Mouse (Mus musculus) stomach, embryonic 15.5 days (tissue): ENCODE results near the gene Fbxo47. TPM values are rescaled to one million over a fixed set of nuclear protein-coding genes. Genes with fewer than 3 reads are reported as not detected.
"Not testable (repeated sequence)": the region's sequence is repeated elsewhere in the genome, so short reads cannot be mapped to it uniquely, and the experiment has no call there.

Experiments used
- ATAC-seq: fragments of 200-750 bp; cut with Nextera tagmentation; 2 replicates; pipeline ENCODE4 v1.8.0; 2017; ENCODE audit warnings: low read depth, moderate number of reproducible peaks, moderate TSS enrichment; ENCODE audit not compliant: insufficient read depth, low FRiP score
- H3K27ac ChIP-seq: fragments of 300-500 bp; sonication (generic); 2 replicates; pipeline ENCODE4 v1.5.1; 2015; ENCODE audit warnings: mild to moderate bottlenecking, inconsistent platforms
- H3K27me3 ChIP-seq: fragments of 300-500 bp; sonication (generic); replicated peaks from 2 replicates; pipeline ENCODE4 v1.6.1; 2015; ENCODE audit warnings: inconsistent platforms
- H3K36me3 ChIP-seq: fragments of 300-500 bp; sonication (generic); 2 replicates; pipeline ENCODE4 v1.6.1; 2015; ENCODE audit warnings: inconsistent platforms
- H3K4me1 ChIP-seq: fragments of 300-500 bp; sonication (generic); 2 replicates; pipeline ENCODE4 v1.6.1; 2015; ENCODE audit warnings: inconsistent platforms
- H3K4me2 ChIP-seq: fragments of 300-500 bp; sonication (generic); 2 replicates; pipeline ENCODE4 v1.6.1; 2015; ENCODE audit warnings: mild to moderate bottlenecking, inconsistent platforms
- H3K4me3 ChIP-seq: fragments of 300-500 bp; sonication (generic); replicated peaks from 2 replicates; pipeline ENCODE4 v1.5.1; 2015; ENCODE audit warnings: inconsistent platforms
- H3K9ac ChIP-seq: fragments of 300-500 bp; sonication (generic); 2 replicates; pipeline ENCODE4 v1.6.1; 2015; ENCODE audit warnings: inconsistent platforms
- H3K9me3 ChIP-seq: fragments of 300-500 bp; sonication (generic); 2 replicates; pipeline ENCODE4 v1.6.1; 2016; ENCODE audit warnings: inconsistent platforms
- WGBS: fragments of 180-500 bp; shearing (Covaris S2); methylation state at CpG from one replicate; pipeline ENCODE4 v1.1.7; 2015; 5-methylcytosine and 5-hydroxymethylcytosine counted together
- polyA plus RNA-seq: library from polyadenylated mRNA; unstranded; fragments of >200 nt; fragmentation: Nextera tagmentation; extraction: Ambion mirVana; gene quantifications from 2 replicates; pipeline ENCODE4 v1.2.1, GENCODE M21; 2015

Fbxo47 gene
- polyA plus RNA-seq, 1 experiment from 2014 or later = 0.65 TPM

GRCm38 (mm10) chr11:97840135-97840490 lies 43.8 kb downstream of the Fbxo47 start:
- WGBS = 64% methylated on average over 2 of the region's 2 CpGs
- no peak overlapping the region for H3K4me3 ChIP-seq
- H3K9me3 ChIP-seq = no peaks in the 10 kb centered on the region
- no peak overlapping the region for H3K9ac ChIP-seq
- H3K27me3 ChIP-seq = no peaks in the 10 kb centered on the region
- peaks cover 6% of the 10 kb centered on the region; the same call in 1 of the 2 replicates for H3K4me1 ChIP-seq
- H3K27ac ChIP-seq = peak overlapping the region; percentile 80; the same call in 1 of the 2 replicates
- peaks cover 20% of the 10 kb centered on the region for H3K36me3 ChIP-seq
- no peak for ATAC-seq
- H3K4me2 ChIP-seq = peak overlapping the region; percentile 70

GRCm38 (mm10) chr11:97839441-97840134 lies 44.4 kb downstream of the Fbxo47 start:
- WGBS = 55% methylated on average over 11 of the region's 11 CpGs
- no peaks in the 10 kb centered on the region for H3K9me3 ChIP-seq
- no peak overlapping the region for H3K9ac ChIP-seq
- H3K4me1 ChIP-seq = peaks cover 6% of the 10 kb centered on the region; the same call in 1 of the 2 replicates
- peaks cover 25% of the 10 kb centered on the region for H3K36me3 ChIP-seq
- no peak overlapping the region for H3K27ac ChIP-seq
- ATAC-seq = no peak
- H3K4me2 ChIP-seq = no peak overlapping the region
- H3K27me3 ChIP-seq = no peaks in the 10 kb centered on the region
- H3K4me3 ChIP-seq = no peak overlapping the region

- Histone ChIP-seq H3K4me1 (peaks cover 6% of the 10 kb centered on the region; the same call in 1 of the 2 replicates), H3K27ac (no peak overlapping the region), H3K27me3 (no peaks in the 10 kb centered on the region), H3K9ac (no peak overlapping the region), H3K4me3 (no peak overlapping the region), H3K9me3 (no peaks in the 10 kb centered on the region), H3K4me2 (no peak overlapping the region), H3K36me3 (peaks cover 32% of the 10 kb centered on the region)
- WGBS = 39% methylated on average over 10 of the region's 10 CpGs
- ATAC-seq = peak; percentile 16; the same call in 1 of the 2 replicates
Measured at GRCm38 (mm10) chr11:97838779-97839440, 45.0 kb downstream of the Fbxo47 start.

- Histone ChIP-seq H3K27ac (no peak overlapping the region), H3K4me2 (no peak overlapping the region), H3K4me1 (peaks cover 6% of the 10 kb centered on the region; the same call in 1 of the 2 replicates), H3K36me3 (peaks cover 42% of the 10 kb centered on the region), H3K27me3 (no peaks in the 10 kb centered on the region), H3K4me3 (no peak overlapping the region), H3K9ac (no peak overlapping the region), H3K9me3 (no peaks in the 10 kb centered on the region)
- ATAC-seq = no peak
- WGBS = 67% methylated on average over 7 of the region's 7 CpGs
Measured at GRCm38 (mm10) chr11:97837641-97838149, 46.3 kb downstream of the Fbxo47 start.

- H3K27me3 ChIP-seq, H3K9ac ChIP-seq, H3K9me3 ChIP-seq, H3K4me2 ChIP-seq, H3K27ac ChIP-seq, ATAC-seq, H3K4me1 ChIP-seq, H3K4me3 ChIP-seq: not testable (repeated sequence)
- WGBS = 81% methylated on average over 9 of the region's 9 CpGs
- H3K36me3 ChIP-seq = peaks cover 47% of the 10 kb centered on the region
Measured at GRCm38 (mm10) chr11:97837051-97837450, 46.9 kb downstream of the Fbxo47 start.

- no peak overlapping the region for H3K4me2 ChIP-seq
- H3K4me3 ChIP-seq = no peak overlapping the region
- H3K27me3 ChIP-seq = no peaks in the 10 kb centered on the region
- no peak overlapping the region for H3K27ac ChIP-seq
- peaks cover 49% of the 10 kb centered on the region for H3K36me3 ChIP-seq
- no peak overlapping the region for H3K9ac ChIP-seq
- H3K4me1 ChIP-seq = peaks cover 6% of the 10 kb centered on the region; the same call in 1 of the 2 replicates
- 50% methylated on average over 8 of the region's 8 CpGs for WGBS
- H3K9me3 ChIP-seq = no peaks in the 10 kb centered on the region
- ATAC-seq = no peak
Measured at GRCm38 (mm10) chr11:97836541-97836940, 47.4 kb downstream of the Fbxo47 start.

- 79% methylated on average over 15 of the region's 15 CpGs for WGBS
- ATAC-seq = no peak
- no peaks in the 10 kb centered on the region for H3K9me3 ChIP-seq
- H3K36me3 ChIP-seq = peaks cover 49% of the 10 kb centered on the region
- no peaks in the 10 kb centered on the region for H3K27me3 ChIP-seq
- H3K4me3 ChIP-seq = no peak overlapping the region
- H3K4me2 ChIP-seq = no peak overlapping the region
- no peak overlapping the region for H3K27ac ChIP-seq
- H3K4me1 ChIP-seq = no peaks in the 10 kb centered on the region
- H3K9ac ChIP-seq = no peak overlapping the region
Measured at GRCm38 (mm10) chr11:97833352-97833751, 50.6 kb downstream of the Fbxo47 start.

- H3K4me3 ChIP-seq = no peak overlapping the region
- ATAC-seq = no peak
- no peak overlapping the region for H3K4me2 ChIP-seq
- H3K27ac ChIP-seq = 0 out of 2 replicates have a peak overlapping the region, but pooled peaks have one; percentile 33
- H3K9me3 ChIP-seq = no peaks in the 10 kb centered on the region
- no peaks in the 10 kb centered on the region for H3K4me1 ChIP-seq
- no peak overlapping the region for H3K9ac ChIP-seq
- H3K27me3 ChIP-seq = no peaks in the 10 kb centered on the region
- 77% methylated on average over 11 of the region's 11 CpGs for WGBS
- H3K36me3 ChIP-seq = peaks cover 45% of the 10 kb centered on the region
Measured at GRCm38 (mm10) chr11:97832001-97832400, 52.0 kb downstream of the Fbxo47 start.

GRCm38 (mm10) chr11:97830501-97830900 lies 53.5 kb downstream of the Fbxo47 start:
- H3K4me3 ChIP-seq = no peak overlapping the region
- H3K9me3 ChIP-seq = no peaks in the 10 kb centered on the region
- 0 out of 2 replicates have a peak, but pooled peaks cover 3% of the 10 kb centered on the region for H3K4me1 ChIP-seq
- no peak overlapping the region for H3K27ac ChIP-seq
- ATAC-seq = no peak
- no peaks in the 10 kb centered on the region for H3K27me3 ChIP-seq
- peaks cover 43% of the 10 kb centered on the region for H3K36me3 ChIP-seq
- 79% methylated on average over 6 of the region's 6 CpGs for WGBS
- H3K9ac ChIP-seq = no peak overlapping the region
- no peak overlapping the region for H3K4me2 ChIP-seq

GRCm38 (mm10) chr11:97829913-97830476 lies 54.0 kb downstream of the Fbxo47 start:
- H3K9me3 ChIP-seq = no peaks in the 10 kb centered on the region
- no peak overlapping the region for H3K27ac ChIP-seq
- no peak overlapping the region for H3K4me3 ChIP-seq
- no peak overlapping the region for H3K4me2 ChIP-seq
- peaks cover 45% of the 10 kb centered on the region for H3K36me3 ChIP-seq
- 76% methylated on average over 12 of the region's 12 CpGs for WGBS
- H3K4me1 ChIP-seq = peaks cover 8% of the 10 kb centered on the region; the same call in 1 of the 2 replicates
- H3K9ac ChIP-seq = no peak overlapping the region
- no peak for ATAC-seq
- no peaks in the 10 kb centered on the region for H3K27me3 ChIP-seq

- Histone ChIP-seq H3K4me1 (peaks cover 12% of the 10 kb centered on the region; the same call in 1 of the 2 replicates), H3K27me3 (no peaks in the 10 kb centered on the region), H3K9me3 (no peaks in the 10 kb centered on the region), H3K27ac (no peak overlapping the region), H3K4me2 (no peak overlapping the region), H3K36me3 (peaks cover 43% of the 10 kb centered on the region), H3K9ac (no peak overlapping the region), H3K4me3 (no peak overlapping the region)
- no peak for ATAC-seq
- WGBS = 82% methylated on average over 7 of the region's 7 CpGs
Measured at GRCm38 (mm10) chr11:97829365-97829764, 54.6 kb downstream of the Fbxo47 start.

GRCm38 (mm10) chr11:97827654-97828053 lies 56.3 kb downstream of the Fbxo47 start:
- peaks cover 40% of the 10 kb centered on the region for H3K36me3 ChIP-seq
- ATAC-seq = no peak
- H3K4me2 ChIP-seq = no peak overlapping the region
- H3K4me1 ChIP-seq = peaks cover 13% of the 10 kb centered on the region; the same call in 1 of the 2 replicates
- no peak overlapping the region for H3K27ac ChIP-seq
- H3K27me3 ChIP-seq = no peaks in the 10 kb centered on the region
- H3K4me3 ChIP-seq = no peak overlapping the region
- H3K9me3 ChIP-seq = no peaks in the 10 kb centered on the region
- no peak overlapping the region for H3K9ac ChIP-seq
- WGBS = 80% methylated on average over 6 of the region's 6 CpGs
